Mouse (Mus musculus) embryo, embryonic 10.5 days (tissue): Measurements from ENCODE around the gene Ctdspl.

Experiments
- DNase-seq: peaks from one replicate; pipeline ENCODE4 v3.0.0-alpha.2; 2015; ENCODE audit warnings: low spot score

Ctdspl gene

DNA sequence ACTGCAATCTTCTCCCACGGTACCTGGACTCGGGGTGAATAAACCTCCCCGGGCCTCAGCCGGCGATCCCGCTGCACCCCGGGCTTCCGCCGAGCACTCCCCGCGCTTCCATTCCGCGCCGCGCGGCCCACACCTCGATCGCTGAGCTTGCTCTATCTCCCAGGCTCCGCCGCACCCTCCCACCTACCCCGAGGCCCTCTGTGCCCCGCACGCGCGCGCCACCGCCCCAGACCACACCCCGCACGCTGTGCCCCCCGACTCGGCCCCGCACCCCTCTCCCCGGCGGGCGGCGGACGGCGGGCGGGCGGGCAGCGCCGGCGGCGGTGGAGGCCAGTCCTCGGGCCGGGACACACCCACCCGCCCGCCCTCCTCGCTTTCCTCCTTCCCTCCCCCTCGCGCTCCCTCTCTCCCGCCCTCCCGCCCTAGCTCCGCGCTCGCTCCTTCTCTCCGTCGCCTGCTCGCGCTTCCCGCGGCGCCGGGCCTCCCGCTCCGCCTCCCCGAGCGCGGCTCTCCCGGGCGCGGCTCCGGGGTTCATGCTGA is at the start of gene Ctdspl:
Gene Ctdspl, plus strand, starts transcription at position 343 of the 540 bp plus-strand sequence.
- peak; percentile 58 for DNase-seq

DNA sequence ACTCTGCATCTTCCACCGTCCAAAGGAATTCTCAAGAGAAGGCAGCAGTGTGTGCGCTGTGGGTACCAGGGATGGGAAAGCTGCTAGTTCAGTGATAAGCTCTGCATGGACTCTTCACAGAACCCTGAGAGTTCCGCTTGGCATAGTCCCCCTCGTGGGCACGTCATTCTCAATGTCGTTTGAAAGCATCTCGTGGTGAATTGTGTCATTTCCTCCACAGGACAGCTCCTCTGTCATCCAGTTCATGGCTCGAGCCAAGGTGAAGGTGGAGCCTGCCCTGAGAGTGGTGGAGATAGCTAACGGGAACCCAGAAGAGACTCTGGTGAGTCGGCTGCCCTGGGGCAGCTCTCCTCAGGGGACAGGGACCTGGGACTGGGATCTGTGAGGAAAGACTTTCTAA is 49.4 kb upstream of the Ctdspl start:
- DNase-seq: no peak

DNA sequence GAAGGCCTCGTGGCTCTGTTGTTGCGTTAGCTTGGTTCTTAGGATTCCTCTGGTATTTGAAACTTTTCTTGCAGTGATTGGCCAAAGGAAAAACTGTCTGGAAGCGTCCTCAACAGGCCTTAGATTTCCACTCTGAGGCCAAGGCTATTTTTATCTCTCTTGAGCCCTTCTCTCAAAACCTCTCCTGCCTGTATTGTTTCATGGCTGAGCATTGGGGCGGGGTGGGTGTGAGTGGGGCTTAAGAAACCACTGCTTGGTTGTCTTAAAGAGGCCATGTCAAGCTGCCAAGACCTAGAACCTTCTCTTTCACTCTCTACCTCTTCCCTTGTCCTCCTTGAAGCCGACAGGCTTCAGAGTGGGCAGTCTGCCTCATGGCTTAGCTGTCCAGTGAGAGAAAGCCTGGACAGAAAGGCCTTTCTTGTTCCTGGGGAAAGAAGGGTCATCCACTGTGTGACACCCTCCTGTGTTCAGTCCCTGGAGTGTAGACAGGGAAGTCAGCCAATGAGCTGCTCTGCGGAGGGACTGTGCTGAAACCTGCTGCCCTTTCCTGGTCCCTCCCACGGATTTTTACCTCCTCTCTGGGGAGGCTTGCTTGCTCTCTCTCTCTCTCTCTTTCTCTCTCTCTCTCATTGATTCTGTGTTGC is 48.8 kb upstream of the Ctdspl start:
- DNase-seq: no peak

DNA sequence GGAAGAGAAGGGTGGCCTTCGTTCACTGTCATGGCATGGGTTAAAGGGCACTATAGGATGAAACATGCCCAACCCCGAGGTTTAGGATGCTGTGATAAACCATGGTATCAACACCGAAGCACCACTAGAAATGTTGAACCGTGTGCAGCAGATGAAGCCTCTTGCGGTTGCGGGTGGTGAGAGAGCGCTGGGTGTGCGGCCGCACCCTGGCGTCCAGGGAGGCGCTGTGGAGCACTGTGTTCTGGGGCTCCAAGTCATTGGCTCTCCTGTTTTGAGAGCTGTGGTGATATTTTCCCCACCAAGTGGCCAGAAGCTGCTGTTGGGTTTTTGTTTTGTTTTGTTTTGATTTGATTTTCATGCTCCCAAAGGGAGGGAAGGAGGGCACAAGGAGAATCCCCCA is 47.7 kb upstream of the Ctdspl start:
- no peak for DNase-seq

DNA sequence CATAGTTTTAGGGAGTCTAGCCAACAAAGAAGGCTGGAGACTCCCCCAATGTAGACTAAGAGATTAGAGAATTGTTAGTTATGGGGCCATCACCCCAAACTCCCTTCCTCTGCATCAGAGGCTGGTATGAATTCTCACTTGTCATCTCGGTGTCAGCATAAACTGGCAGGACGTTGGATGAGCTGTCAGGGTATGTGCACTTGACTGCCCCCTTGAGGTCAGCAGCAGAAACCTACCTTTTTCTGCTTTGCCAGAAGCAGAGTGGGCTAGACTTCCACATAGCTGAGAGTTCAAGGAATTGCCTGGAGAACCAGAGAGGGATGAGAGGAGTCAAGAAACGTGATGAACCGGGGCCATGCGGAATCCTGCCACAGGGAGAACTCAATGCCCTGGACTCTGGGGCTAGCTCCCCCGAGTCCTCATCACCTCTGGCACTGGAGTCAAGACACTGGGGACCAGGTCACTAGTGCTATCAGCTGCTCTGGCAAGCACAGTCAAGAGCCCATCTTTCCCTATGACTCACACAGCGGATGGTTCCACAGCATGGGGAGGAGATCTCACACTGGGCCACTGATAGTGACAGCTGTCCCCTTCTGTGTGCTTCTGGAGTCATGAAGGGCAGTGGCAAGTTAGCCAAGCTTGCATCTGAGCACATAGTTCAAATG is 44.8 kb upstream of the Ctdspl start:
- no peak for DNase-seq

DNA sequence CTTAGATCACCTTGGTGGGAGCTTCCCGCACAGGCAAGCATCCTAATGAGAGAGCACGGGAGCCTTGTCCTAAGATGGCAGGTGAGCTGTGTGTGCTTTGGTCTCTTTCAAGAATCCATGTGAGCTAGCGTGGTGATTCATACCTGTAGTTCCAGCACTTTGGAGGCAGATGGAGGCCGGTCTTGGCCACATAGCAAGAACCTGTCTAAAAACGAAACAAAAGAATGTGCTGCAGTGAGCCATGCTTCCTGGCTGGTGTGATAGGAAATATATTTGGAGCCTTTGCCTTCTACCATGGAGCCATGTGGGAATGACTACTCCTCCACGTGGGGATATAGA is 44.3 kb upstream of the Ctdspl start:
- no peak for DNase-seq

DNA sequence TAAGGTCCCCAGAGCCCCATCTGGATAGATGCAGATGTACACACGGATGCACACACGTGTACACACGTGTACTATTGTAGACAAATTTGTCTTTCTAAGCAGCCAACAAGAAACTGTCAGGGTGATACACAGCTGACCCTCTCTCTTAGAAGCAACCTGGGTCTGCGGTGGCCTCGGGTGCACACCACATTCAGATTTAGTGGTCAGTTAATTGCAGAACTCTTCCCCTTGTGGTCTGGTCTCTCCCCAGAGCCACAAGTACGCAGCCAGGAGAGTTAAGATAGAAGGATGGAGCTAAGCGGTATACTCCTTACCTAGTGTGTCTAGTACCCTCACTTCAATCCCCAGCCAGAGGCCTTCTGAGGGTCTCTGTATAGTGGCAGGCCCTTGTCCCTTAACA is 43.1 kb upstream of the Ctdspl start:
- DNase-seq: no peak

DNA sequence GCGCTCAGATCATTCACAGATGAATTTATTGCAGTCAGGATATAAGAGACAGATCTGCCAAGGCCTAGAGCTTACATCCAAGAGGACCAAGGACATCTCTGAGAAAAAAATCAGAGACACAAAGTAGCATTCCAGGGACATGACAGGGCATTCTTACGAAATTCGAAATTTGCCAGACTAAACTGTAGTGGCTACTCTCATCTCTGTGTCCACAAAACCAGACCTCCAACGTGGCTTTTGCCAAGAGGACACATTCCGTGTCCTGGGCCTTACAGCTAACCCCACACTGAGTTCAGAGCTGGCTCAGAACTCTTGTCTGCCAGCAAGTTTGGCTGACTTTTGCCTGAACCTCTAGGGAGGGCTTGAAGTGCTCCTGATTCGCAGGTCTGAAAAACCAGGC is 40.5 kb upstream of the Ctdspl start:
- no peak for DNase-seq

DNA sequence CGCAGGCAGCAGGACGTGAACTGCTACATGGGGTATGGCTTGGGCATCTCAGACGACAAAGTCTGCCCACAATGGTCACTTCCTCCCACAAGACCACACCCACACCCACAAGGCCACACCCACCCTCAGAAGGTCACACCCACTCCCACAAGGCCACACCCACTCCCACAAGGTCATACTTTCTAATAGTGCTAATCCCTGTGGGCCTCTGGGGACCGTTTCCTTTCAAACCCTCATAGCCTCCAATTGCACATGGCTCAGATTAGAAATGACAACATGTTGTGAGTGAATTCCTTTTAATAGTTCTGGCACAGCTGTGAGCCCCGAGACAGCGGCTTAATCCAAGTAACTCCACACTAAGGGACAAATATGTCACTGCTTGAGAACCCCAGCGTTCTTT is 39.1 kb upstream of the Ctdspl start:
- DNase-seq: no peak

DNA sequence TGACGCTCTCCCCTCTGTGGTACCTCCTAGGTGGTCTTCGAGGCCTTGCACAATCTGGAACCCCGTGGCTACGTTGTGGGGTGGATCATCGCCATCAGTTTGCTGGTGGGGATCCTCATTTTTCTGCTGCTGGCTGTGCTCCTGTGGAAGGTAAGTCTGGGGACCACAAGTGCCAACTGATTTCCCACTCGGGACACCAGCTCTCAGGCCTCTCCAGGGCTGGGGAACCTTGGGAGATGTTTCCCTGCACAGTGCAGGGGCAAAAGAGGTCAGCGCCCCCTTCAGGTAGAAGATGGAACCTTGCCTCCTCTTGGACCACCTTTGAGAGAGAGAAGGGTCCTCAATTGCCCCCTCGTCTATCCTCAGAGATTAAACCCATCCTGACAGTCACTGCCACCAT is 38.5 kb upstream of the Ctdspl start:
- DNase-seq: no peak

DNA sequence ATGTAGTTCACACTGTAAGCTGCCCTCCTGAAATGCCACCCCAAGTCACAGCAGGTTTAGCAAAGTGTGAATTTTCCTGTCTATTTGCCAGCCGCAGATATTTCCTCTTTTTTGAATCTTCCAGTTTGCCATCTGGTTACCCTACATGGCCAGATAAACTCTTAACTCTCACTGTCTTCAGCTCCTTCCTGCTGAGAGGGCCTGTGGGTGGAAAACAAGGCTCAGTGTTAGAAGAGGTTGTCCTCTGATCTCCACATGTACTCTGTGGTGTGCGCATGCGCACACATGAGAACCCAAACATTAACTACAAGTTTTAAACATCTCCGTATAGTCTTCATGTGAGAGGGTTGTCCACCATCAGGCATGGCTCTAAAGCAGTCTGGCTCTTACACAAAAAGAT is 36.1 kb upstream of the Ctdspl start:
- DNase-seq: no peak

DNA sequence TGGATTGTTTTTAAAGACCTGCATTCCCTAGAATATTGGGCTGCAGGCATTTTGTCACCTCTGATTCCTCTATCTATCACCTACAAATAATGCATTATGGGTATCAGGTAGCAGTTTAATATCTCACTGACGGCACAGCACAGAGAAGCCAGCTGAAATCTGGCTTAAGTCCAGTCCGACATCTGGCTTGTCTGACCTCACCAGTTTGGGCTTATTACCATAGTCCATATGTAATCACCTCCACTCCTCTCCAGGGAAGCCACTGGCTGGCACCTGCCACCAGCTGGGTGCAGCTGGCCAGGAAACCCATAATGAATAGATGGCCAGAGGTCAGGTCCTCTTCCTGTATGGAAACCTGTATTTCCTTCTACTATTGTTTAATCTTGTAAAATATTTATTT is 35.6 kb upstream of the Ctdspl start:
- no peak for DNase-seq

DNA sequence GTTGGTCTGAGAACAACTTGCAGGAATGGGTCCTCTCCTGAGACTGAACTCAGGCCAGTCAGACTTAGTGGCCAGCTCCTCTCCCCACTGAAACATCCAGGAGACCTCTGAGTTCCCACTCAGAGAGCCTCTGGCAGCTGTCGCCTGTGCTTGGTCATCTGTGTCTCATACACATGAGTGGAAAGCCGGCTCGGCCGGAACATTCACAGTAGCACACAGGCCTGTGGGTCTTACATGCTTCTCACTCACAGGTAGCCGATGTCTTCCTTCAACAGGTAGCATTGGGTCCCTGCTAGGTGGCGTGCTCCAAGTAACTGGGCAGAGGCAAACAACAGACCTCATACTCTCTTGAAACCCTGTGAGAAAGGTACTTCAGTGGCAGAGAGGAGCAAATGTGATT is 35.2 kb upstream of the Ctdspl start:
- no peak for DNase-seq

DNA sequence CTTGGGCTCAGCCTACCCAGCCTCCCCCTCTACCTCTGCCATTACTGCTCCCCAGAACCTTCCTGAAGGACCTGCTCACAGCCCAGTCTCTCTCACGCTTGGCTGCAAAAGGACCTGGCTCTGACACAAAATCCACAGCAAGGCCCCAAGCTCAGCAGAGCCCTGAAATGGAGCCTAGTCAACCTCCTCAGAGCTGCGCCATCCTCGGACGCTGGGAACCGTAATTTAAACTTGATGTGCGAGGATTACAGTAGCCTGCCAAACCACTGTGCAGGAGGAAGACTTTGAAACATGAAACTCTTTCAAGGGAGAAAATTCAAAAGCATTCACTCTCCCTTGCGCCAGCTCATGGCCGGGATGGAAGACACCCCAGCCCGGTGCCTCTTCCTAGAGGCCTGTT is 34.7 kb upstream of the Ctdspl start:
- no peak for DNase-seq

DNA sequence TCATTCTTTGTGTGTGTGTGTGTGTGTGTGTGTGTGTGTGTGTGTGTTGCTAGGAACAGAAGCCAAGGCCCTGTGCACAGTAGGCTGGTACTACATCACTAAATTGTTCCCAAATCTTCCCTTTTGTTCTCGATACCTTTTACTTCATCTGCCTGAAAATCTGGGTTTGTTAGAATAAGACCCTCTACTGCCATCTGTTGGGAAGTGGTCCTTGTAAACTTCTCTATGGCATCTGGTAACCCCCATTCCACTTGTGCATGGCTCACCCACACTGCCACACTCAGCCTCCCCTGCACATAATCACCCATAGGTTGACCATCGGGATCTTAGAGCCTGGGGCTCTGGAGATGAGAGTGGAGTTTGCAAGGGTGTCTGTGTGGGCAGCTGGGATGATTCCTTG is 31.2 kb upstream of the Ctdspl start:
- DNase-seq: no peak

DNA sequence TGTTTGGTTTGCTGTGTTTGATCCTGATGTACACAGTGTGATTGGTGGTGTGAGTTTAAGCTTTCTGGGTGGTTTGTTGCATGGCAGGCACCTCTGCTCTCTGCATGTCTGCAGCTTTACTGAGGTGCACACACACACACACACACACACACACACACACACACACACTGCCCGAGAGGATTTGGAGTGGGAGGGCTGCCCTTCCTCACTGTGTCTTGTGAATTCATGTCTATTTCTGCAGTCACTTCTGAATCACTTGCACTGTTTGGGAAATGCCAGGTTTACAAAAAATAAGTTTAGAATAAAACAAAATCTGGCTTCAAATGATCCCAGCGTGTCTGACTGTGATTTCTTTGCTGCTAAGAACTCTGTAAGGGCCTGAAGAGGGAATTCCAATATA is 25.6 kb upstream of the Ctdspl start:
- DNase-seq: no peak

DNA sequence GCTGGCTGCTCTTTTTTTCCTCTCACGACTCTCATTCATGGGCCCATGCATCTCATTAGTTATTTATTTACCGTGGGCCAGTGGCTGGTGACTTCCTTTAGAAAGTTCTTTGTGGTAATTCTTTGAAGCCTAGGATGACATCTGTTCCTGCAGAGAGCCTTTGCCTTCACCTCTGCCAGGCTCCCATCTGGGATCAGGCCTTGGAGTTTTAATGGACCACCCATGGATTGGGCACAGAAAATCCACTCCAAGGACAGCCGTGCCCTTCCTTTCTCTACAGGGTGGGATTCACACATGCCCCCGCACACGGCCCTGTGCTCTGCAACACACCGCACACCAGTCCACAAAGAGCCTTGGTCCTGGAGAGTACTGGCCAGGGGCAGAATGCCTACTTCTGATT is 24.3 kb upstream of the Ctdspl start:
- DNase-seq: peak; percentile 33

DNA sequence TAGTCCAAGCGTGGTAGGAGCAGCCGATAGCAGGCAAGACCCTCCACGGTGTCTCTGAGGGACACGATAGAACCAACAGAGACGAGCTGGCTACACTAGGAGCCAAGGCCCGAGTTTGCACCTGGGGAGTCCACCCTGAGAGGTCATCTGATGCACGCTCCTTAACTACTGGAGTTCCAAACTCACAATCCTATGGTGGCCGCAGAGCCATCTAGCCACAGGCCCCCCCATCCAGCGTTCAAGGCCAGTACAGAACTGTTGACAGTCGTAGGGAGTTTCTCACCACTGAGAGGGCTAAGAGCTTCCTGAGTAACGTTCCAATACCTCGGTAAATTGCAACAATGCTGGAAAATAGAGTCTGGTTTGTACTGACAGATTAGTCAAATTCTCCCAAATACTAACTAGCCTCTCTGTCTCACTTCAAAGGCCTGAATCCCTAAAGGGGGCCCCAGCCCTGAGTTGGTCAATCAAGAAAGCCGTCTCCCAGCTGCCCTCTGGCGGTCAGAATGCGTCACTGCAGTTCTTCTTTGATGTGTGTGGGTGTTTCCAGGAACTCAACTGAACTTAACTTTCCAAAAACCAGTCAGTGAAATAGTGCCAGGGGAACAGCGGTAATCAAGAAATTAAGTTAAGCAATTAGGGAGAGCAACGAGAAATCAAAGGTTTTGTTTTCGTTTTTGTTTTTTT is 18.2 kb upstream of the Ctdspl start:
- DNase-seq: peak; percentile 96

DNA sequence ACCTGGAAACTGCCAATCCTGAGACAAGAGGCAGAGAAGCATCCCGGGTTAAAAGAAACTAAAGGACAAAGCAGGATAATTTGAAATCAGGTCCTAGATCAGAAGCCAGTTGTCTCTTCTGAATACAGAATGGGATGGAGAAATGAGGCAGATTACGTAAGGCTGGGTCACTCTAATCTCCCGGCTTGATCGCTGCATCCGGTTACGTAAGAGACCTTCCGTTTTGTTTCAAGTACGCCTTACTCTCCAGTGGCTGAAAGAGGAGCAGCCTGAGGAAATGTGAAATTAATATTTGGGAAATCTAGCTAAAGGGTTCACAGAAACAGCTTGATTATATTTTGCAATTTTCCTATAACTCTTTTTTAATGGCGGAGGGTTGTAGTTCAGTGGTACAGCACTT is 13.2 kb upstream of the Ctdspl start:
- no peak for DNase-seq

DNA sequence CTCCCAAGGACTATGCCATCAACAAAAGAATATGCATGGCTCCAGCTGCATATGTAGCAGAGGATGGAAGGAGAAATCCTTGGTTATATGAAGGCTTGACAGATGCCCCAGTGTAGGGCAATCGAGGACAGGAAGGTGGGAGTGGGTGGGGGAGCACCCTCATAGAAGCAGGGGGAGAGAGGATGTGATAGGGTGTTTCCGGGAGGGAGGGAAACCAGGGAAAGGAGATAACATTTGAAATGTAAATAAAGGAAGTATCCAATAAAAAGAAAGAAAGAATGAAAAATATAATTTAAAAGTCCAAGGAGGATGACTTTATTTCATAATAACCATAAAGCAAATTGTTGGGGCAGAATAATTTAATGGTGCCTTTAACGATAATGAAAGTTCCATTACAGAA is 12.6 kb upstream of the Ctdspl start:
- no peak for DNase-seq

DNA sequence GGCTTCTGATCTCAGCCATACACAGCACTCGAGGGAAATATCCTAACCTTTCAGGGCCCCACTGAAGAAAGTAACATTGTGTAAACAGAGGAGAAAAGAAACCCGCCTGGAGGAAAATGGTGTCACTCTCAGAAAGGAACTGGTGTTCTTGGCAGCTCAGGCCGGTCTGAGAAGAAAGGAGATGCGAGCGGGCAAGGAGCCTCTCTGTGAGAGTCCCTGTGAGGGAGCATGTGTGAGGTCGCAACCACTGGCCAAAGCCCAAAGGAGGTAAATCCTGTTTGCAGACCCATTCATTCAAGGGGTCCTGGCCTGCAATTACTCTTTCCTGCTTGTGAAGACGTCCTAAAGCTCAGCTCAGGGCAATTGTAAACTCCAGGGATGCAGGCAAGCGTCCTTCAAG is 11.7 kb upstream of the Ctdspl start:
- no peak for DNase-seq

DNA sequence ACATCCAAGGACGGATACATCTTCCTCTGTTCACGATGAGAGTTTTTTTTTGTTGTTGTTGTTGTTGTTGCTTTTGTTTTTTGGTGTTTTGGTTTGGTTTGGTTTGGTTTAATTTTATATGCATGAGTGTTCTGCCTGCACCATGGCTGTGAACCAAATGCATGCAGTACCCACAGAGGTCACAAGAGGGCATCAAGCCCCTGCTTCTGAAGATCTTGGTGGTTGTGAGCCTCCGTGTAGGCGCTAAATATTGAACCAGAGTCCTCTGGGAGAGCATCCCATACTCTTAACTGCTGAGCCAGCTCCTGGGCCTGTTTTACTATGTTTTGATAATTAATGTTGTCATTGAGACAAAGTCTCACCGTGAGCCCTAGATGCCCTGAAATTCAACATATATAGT is 11.0 kb upstream of the Ctdspl start:
- DNase-seq: peak; percentile 65

DNA sequence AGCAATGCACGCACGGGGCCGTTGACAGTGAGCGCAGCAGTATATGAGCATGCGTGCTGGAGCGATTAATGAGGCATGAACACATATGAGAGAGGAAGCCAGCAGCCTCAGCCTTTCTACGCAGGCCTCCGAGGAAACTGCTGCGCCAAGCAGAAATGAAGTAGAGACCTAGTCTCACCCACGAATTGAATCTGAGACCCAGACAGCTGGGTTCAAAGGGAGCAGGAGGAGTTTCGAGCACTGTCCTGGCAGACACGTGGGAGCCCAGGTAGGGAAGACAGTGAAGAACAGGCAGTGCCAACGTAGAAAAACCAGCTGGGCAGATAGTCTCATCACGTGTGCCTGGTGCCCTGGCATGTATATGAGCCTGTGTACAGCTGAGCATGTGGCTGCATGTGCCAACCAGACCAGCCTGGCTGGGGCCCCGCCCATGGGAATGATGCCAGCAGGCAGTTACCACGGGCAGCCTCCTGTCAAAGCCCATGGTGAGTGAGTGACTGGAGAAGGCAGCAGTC is 6.5 kb upstream of the Ctdspl start:
- no peak for DNase-seq
